Mouse (Mus musculus): ENCODE results near the gene Tmem151a. TPM values are rescaled to one million over a fixed set of nuclear protein-coding genes. Genes with fewer than 3 reads are reported as not detected.

Gene Tmem151a
- 0.29 and 1.6 TPM in 2 replicates for polyA plus RNA-seq (2012)

GRCm38 (mm10) chr19:5085145-5085863 is at the start of gene Tmem151a:
TSS of gene Tmem151a (minus strand) at chr19:5085531.

DNA sequence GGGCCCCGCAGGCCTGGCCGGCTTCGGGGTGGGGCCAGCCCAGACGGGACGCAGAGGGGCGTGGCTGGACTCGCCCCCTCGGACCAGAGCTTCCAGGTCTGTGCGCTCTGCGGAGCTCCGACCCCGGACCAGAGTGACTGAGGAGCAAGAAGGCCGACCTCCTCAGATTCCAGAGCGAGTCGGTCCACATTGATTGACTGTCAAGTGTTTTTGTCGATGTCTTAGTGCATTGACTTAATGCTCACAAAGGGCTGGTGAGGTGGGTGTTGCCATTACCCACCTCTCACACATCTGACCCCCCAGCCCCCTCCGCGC is 33.0 kb upstream of the Tmem151a start, which contains the start of gene Klc2:
Gene Klc2, minus strand, starts transcription at position 177 of the 315 bp plus-strand sequence.

GRCm38 (mm10) chr19:5106731-5107191 is 21.4 kb upstream of the Tmem151a start, which contains the start of gene Rab1b:
TSS of gene Rab1b (minus strand) at chr19:5107072.

GRCm38 (mm10) chr19:5098363-5099143 is 13.2 kb upstream of the Tmem151a start, which contains the start of gene Cnih2:
TSS of gene Cnih2 (minus strand) at chr19:5098521.

DNA sequence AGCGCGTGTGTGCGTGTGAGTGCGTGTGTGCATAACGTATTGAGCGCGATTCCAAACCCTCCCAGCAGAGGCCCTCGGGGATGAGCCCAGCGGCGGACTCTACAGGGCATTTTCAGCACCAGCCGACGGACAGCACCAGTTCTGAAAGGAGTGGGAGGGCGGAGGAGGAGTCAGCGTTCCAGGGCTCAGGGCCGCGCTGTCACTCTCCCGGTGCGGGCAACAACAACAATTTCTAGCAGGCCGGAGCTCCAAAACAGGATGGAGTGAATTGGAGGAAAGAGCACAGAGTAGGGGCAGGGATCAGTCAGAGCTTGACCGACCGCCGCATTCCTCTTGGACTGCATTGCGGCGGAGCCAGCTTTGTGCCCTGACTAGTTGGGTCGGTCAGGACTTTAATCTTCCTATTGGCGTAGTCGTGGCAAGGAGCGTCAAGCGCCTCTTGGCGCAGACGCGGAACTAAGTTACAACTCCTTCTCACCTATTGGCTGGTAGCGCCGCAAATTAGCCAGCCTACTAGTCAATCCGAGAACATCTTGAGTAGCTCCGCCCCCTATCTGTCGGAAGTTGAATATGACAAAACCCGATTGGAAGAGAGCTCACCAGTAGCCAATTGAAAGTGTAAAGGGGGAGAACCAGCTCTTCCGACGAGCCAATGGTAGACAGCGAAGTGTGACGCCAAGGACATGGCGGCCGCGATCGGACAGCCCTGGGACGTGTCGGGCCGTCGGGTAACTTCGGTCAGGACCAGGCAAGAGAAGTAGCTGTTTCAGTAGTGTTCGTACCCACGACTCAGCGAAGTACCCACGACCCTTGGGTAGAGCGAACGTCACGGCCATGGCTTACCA is 2.8 kb upstream of the Tmem151a start, which contains the start of gene Yif1a:
Gene Yif1a, plus strand, starts transcription at position 655 of the 845 bp plus-strand sequence.

DNA sequence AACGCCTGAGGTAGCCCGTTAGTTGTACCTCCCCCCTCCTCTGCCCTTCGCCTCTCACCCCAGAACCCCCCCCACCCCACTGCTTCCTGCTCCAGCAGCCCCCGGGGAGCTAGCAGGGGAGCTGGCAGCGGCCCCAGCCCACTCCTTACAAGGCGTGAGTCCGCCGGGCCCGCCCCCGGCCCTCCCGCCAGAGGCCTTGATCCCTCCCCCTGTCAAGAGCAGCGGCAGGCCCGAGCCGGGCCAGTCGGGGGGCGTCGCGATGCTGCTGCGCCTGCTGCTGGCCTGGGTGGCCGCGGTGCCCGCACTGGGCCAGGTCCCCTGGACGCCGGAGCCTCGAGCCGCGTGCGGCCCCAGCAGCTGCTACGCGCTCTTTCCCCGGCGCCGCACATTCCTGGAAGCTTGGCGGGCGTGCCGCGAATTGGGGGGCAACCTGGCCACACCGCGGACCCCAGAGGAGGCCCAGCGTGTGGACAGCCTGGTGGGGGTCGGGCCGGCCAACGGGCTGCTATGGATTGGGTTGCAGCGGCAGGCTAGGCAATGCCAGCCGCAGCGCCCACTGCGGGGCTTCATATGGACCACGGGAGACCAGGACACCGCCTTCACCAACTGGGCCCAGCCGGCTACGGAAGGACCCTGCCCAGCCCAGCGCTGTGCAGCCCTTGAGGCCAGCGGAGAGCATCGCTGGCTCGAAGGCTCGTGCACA is 17.3 kb downstream of the Tmem151a start, which contains the start of gene Cd248:
Gene Cd248, plus strand, starts transcription at position 212 of the 703 bp plus-strand sequence.

DNA sequence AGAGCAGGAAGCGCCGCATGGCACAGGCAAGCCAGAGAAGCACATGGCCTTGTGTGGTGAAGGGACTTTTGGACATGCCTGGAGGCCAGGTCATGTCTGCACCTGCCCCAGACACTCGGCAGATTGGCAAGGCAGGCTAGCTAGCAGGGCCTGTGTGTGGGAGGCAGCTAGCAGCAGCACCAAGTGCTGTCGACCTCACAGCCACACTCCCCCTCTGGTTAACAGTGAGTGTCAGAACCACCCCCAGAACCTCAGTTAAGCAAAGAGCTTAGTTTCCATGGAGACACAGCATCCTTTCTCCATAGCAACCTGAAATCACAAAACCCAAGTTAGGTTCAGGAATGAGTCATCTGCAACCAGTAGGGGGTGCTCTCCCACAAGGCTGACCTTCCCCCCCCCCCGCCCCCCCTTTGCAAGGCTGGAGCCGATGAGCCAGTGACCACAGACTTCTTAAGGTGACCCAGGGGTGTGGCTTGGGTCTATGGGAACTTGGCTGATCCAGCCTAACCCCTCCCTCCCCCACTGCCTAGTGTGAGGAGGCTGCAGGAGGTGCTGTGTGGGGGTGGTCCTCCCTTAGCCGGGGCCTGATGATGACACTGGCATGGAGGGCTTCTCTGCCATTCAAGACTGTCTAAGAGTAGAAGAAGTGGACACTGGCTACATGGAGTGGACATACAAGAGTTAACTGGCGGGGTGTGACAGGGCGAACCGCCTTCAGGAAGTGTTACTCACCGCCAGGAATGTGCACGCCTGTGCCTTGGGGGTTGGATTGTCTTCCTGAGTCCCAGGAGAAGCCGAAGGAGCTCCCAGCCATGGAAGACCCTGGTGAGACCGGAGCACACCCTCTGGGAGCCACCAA is 35.1 kb downstream of the Tmem151a start, which contains the start of gene Rin1:
Gene Rin1, plus strand, starts transcription at position 435 of the 859 bp plus-strand sequence.

GRCm38 (mm10) chr19:5040862-5041523 is 44.3 kb downstream of the Tmem151a start, which contains the start of gene Brms1:
TSS of gene Brms1 (plus strand) at chr19:5041354.

DNA sequence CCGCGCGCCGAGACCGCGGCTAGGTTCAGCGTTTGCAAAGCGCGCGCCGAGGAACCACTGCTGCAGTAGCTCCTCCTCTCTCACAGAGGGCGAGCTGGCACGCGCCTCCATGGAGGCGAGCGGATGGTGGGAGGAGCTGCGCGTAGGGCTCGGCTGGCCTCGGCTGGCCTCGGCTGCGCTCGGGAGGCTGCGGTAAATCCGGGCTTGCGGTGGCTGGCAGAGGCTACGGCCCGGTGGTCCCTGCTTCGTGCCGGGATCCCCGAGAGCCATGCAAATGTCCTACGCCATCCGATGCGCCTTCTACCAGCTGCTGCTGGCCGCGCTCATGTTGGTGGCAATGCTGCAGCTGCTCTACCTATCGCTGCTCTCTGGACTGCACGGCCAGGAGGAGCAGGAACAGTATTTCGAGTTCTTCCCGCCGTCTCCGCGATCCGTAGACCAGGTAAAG is 46.6 kb downstream of the Tmem151a start, which contains the start of the genes B4gat1 and AC124502.3:
Gene B4gat1, plus strand, starts transcription at position 118 of the 448 bp plus-strand sequence.
Gene AC124502.3, plus strand, starts transcription at position 183 of the 448 bp plus-strand sequence.

GRCm38 (mm10) chr19:5023621-5024479 is 61.5 kb downstream of the Tmem151a start, which contains the start of gene Slc29a2:
TSS of gene Slc29a2 (plus strand) at chr19:5023860.

Other genes with a start within 250 kb of the Tmem151a start
- gene Ccs, start 246.2 kb downstream of the Tmem151a start, polyA plus RNA-seq (2012) = 59.4 and 60.0 TPM in 2 replicates
- not detected in 2 replicates for gene Ccdc87, start 246.2 kb downstream of the Tmem151a start, polyA plus RNA-seq (2012)
- 7.5 and 11.2 TPM in 2 replicates for gene Ctsf, start 230.4 kb downstream of the Tmem151a start, polyA plus RNA-seq (2012)
- gene Actn3, start 207.6 kb downstream of the Tmem151a start, polyA plus RNA-seq (2012) = 0.37 and 1.0 TPM in 2 replicates
- gene Zdhhc24, start 206.9 kb downstream of the Tmem151a start, polyA plus RNA-seq (2012) = 2.1 and 2.3 TPM in 2 replicates
- gene Bbs1, start 178.9 kb downstream of the Tmem151a start, polyA plus RNA-seq (2012) = 2.1 and 3.6 TPM in 2 replicates
- 66.2 and 71.5 TPM in 2 replicates for gene Dpp3, start 157.2 kb downstream of the Tmem151a start, polyA plus RNA-seq (2012)
- 0.10 and 0.22 TPM in 2 replicates for gene Peli3, start 142.4 kb downstream of the Tmem151a start, polyA plus RNA-seq (2012)
- gene Mrpl11, start 123.4 kb downstream of the Tmem151a start, polyA plus RNA-seq (2012) = 58.4 and 60.2 TPM in 2 replicates
- gene Npas4, start 95.2 kb downstream of the Tmem151a start, polyA plus RNA-seq (2012) = 0.10 and 0.12 TPM in 2 replicates
- gene Slc29a2, start 61.7 kb downstream of the Tmem151a start, polyA plus RNA-seq (2012) = 4.3 and 5.5 TPM in 2 replicates
- gene B4gat1, start 46.7 kb downstream of the Tmem151a start, polyA plus RNA-seq (2012) = 6.1 and 9.4 TPM in 2 replicates
- gene AC124502.3, start 46.6 kb downstream of the Tmem151a start, polyA plus RNA-seq (2012) = 0.13 and 1.3 TPM in 2 replicates
- gene Brms1, start 44.2 kb downstream of the Tmem151a start, polyA plus RNA-seq (2012) = 94.5 and 120 TPM in 2 replicates
- gene Rin1, start 35.0 kb downstream of the Tmem151a start, polyA plus RNA-seq (2012) = 1.2 and 1.8 TPM in 2 replicates
- gene Cd248, start 17.5 kb downstream of the Tmem151a start, polyA plus RNA-seq (2012) = 0.77 and 1.7 TPM in 2 replicates
- 17.5 and 18.7 TPM in 2 replicates for gene Yif1a, start 3.0 kb upstream of the Tmem151a start, polyA plus RNA-seq (2012)
- gene Cnih2, start 13.0 kb upstream of the Tmem151a start, polyA plus RNA-seq (2012) = 3.6 and 6.3 TPM in 2 replicates
- gene Rab1b, start 21.5 kb upstream of the Tmem151a start, polyA plus RNA-seq (2012) = 262 and 300 TPM in 2 replicates
- 22.7 and 28.8 TPM in 2 replicates for gene Klc2, start 33.0 kb upstream of the Tmem151a start, polyA plus RNA-seq (2012)
- 28.6 and 34.9 TPM in 2 replicates for gene Pacs1, start 187.6 kb upstream of the Tmem151a start, polyA plus RNA-seq (2012)
- 327 and 332 TPM in 2 replicates for gene Sf3b2, start 209.9 kb upstream of the Tmem151a start, polyA plus RNA-seq (2012)
- not detected in 2 replicates for gene Gal3st3, start 212.8 kb upstream of the Tmem151a start, polyA plus RNA-seq (2012)